Mouse (Mus musculus): ENCODE data around the gene Spink4. TPM values are rescaled to one million over a fixed set of nuclear protein-coding genes. Genes with fewer than 3 reads are reported as not detected.

Spink4 gene
- polyA plus RNA-seq, 1 experiment = not detected

GRCm38 (mm10) chr4:40899264-40899663 is 20.6 kb upstream of the Spink4 start:
- Histone ChIP-seq H3K4me3 (ENCODE audit: insufficient read depth, low read length) (no peak overlapping the region), H3K4me1 (ENCODE audit: control insufficient read depth, insufficient read depth, low read length) (peaks cover 14% of the 10 kb centered on the region), H3K27ac (ENCODE audit: insufficient read depth, low read depth, low read length) (peak overlapping the region; percentile 93)
- TF ChIP-seq POLR2A (IDR thresholded peaks at IDR 0.05; ENCODE audit: borderline replicate concordance, low read depth, low read length) = no peak
- no peak for TF ChIP-seq CTCF (IDR thresholded peaks at IDR 0.05; ENCODE audit: low read depth, low read length)

- H3K4me1 ChIP-seq (ENCODE audit: control insufficient read depth, insufficient read depth, low read length) = peaks cover 14% of the 10 kb centered on the region
- TF ChIP-seq CTCF (IDR thresholded peaks at IDR 0.05; ENCODE audit: low read depth, low read length) (no peak), POLR2A (IDR thresholded peaks at IDR 0.05; ENCODE audit: borderline replicate concordance, low read depth, low read length) (no peak)
These were observed 19.8 kb upstream of the Spink4 start for GRCm38 (mm10) chr4:40900071-40900470.

GRCm38 (mm10) chr4:40900612-40901011 is 19.2 kb upstream of the Spink4 start:
- TF ChIP-seq POLR2A (IDR thresholded peaks at IDR 0.05; ENCODE audit: borderline replicate concordance, low read depth, low read length) = no peak
- no peak for TF ChIP-seq CTCF (IDR thresholded peaks at IDR 0.05; ENCODE audit: low read depth, low read length)
- Histone ChIP-seq H3K4me3 (ENCODE audit: insufficient read depth, low read length) (no peak overlapping the region), H3K4me1 (ENCODE audit: control insufficient read depth, insufficient read depth, low read length) (peaks cover 14% of the 10 kb centered on the region), H3K27ac (ENCODE audit: insufficient read depth, low read depth, low read length) (no peak overlapping the region)

More at GRCm38 (mm10) chr4:40900071-40900470, 19.8 kb upstream of the Spink4 start:
- H3K4me3 ChIP-seq (ENCODE audit: insufficient read depth, low read length) = no peak overlapping the region
- H3K27ac ChIP-seq (ENCODE audit: insufficient read depth, low read depth, low read length) = peak overlapping the region; percentile 93

GRCm38 (mm10) chr4:40906298-40906697 is 13.6 kb upstream of the Spink4 start:
- Histone ChIP-seq H3K4me3 (ENCODE audit: insufficient read depth, low read length) (no peak overlapping the region), H3K27ac (ENCODE audit: insufficient read depth, low read depth, low read length) (no peak overlapping the region), H3K4me1 (ENCODE audit: control insufficient read depth, insufficient read depth, low read length) (no peaks in the 10 kb centered on the region)
- TF ChIP-seq POLR2A (IDR thresholded peaks at IDR 0.05; ENCODE audit: borderline replicate concordance, low read depth, low read length) = no peak
- no peak for TF ChIP-seq CTCF (IDR thresholded peaks at IDR 0.05; ENCODE audit: low read depth, low read length)

- Histone ChIP-seq H3K4me3 (ENCODE audit: insufficient read depth, low read length) (no peak overlapping the region), H3K4me1 (ENCODE audit: control insufficient read depth, insufficient read depth, low read length) (no peaks in the 10 kb centered on the region), H3K27ac (ENCODE audit: insufficient read depth, low read depth, low read length) (no peak overlapping the region)
- TF ChIP-seq CTCF (IDR thresholded peaks at IDR 0.05; ENCODE audit: low read depth, low read length) = no peak
- TF ChIP-seq POLR2A (IDR thresholded peaks at IDR 0.05; ENCODE audit: borderline replicate concordance, low read depth, low read length) = no peak
These were observed 11.4 kb upstream of the Spink4 start for GRCm38 (mm10) chr4:40908261-40908969.

GRCm38 (mm10) chr4:40914287-40914867 is 5.5 kb upstream of the Spink4 start:
- peaks cover 2% of the 10 kb centered on the region; the same call in 1 of the 2 replicates for H3K4me1 ChIP-seq (ENCODE audit: control insufficient read depth, insufficient read depth, low read length)
- no peak overlapping the region for H3K4me3 ChIP-seq (ENCODE audit: insufficient read depth, low read length)
- no peak overlapping the region for H3K27ac ChIP-seq (ENCODE audit: insufficient read depth, low read depth, low read length)
- TF ChIP-seq POLR2A (IDR thresholded peaks at IDR 0.05; ENCODE audit: borderline replicate concordance, low read depth, low read length) = no peak
- no peak for TF ChIP-seq CTCF (IDR thresholded peaks at IDR 0.05; ENCODE audit: low read depth, low read length)

- Histone ChIP-seq H3K4me3 (ENCODE audit: insufficient read depth, low read length) (no peak overlapping the region), H3K27ac (ENCODE audit: insufficient read depth, low read depth, low read length) (no peak overlapping the region), H3K4me1 (ENCODE audit: control insufficient read depth, insufficient read depth, low read length) (peaks cover 2% of the 10 kb centered on the region; the same call in 1 of the 2 replicates)
- TF ChIP-seq POLR2A (IDR thresholded peaks at IDR 0.05; ENCODE audit: borderline replicate concordance, low read depth, low read length) (no peak), CTCF (IDR thresholded peaks at IDR 0.05; ENCODE audit: low read depth, low read length) (no peak)
These were observed 3.9 kb upstream of the Spink4 start for GRCm38 (mm10) chr4:40915947-40916346.

- TF ChIP-seq CTCF (IDR thresholded peaks at IDR 0.05; ENCODE audit: low read depth, low read length) = no peak
- no peak for TF ChIP-seq POLR2A (IDR thresholded peaks at IDR 0.05; ENCODE audit: borderline replicate concordance, low read depth, low read length)
- H3K4me1 ChIP-seq (ENCODE audit: control insufficient read depth, insufficient read depth, low read length) = peaks cover 2% of the 10 kb centered on the region; the same call in 1 of the 2 replicates
- no peak overlapping the region for H3K4me3 ChIP-seq (ENCODE audit: insufficient read depth, low read length)
- H3K27ac ChIP-seq (ENCODE audit: insufficient read depth, low read depth, low read length) = no peak overlapping the region
These were observed 3.2 kb upstream of the Spink4 start for GRCm38 (mm10) chr4:40916592-40917155.

GRCm38 (mm10) chr4:40920576-40920975 is 724 bp downstream of the Spink4 start:
- Histone ChIP-seq H3K4me3 (ENCODE audit: insufficient read depth, low read length) (no peak overlapping the region), H3K27ac (ENCODE audit: insufficient read depth, low read depth, low read length) (no peak overlapping the region), H3K4me1 (ENCODE audit: control insufficient read depth, insufficient read depth, low read length) (no peaks in the 10 kb centered on the region)
- TF ChIP-seq CTCF (IDR thresholded peaks at IDR 0.05; ENCODE audit: low read depth, low read length) (no peak), POLR2A (IDR thresholded peaks at IDR 0.05; ENCODE audit: borderline replicate concordance, low read depth, low read length) (no peak)

- H3K4me3 ChIP-seq (ENCODE audit: insufficient read depth, low read length) = no peak overlapping the region
- no peak overlapping the region for H3K27ac ChIP-seq (ENCODE audit: insufficient read depth, low read depth, low read length)
- TF ChIP-seq POLR2A (IDR thresholded peaks at IDR 0.05; ENCODE audit: borderline replicate concordance, low read depth, low read length) (no peak), CTCF (IDR thresholded peaks at IDR 0.05; ENCODE audit: low read depth, low read length) (no peak)
- no peaks in the 10 kb centered on the region for H3K4me1 ChIP-seq (ENCODE audit: control insufficient read depth, insufficient read depth, low read length)
These were observed 1.4 kb downstream of the Spink4 start for GRCm38 (mm10) chr4:40921288-40921687.
